Mouse (Mus musculus) adipose tissue, adult 10 weeks (tissue): ENCODE data around the gene Fez2. TPM values are rescaled to one million over a fixed set of nuclear protein-coding genes. Genes with fewer than 3 reads are reported as not detected.

ENCODE experiments used
- polyA plus RNA-seq: library from polyadenylated mRNA; stranded (reverse); fragments of 350-450 nt; fragmentation: Illumina TruSeq; extraction: RNeasy Lipid Tissue Mini Kit (QIAGEN cat#74804); gene quantifications from one replicate; pipeline ENCODE4 v1.2.3, GENCODE M21; 2014; ENCODE audit warnings: low read depth, low replicate concordance

The Fez2 gene
- 28.4 TPM for polyA plus RNA-seq

DNA sequence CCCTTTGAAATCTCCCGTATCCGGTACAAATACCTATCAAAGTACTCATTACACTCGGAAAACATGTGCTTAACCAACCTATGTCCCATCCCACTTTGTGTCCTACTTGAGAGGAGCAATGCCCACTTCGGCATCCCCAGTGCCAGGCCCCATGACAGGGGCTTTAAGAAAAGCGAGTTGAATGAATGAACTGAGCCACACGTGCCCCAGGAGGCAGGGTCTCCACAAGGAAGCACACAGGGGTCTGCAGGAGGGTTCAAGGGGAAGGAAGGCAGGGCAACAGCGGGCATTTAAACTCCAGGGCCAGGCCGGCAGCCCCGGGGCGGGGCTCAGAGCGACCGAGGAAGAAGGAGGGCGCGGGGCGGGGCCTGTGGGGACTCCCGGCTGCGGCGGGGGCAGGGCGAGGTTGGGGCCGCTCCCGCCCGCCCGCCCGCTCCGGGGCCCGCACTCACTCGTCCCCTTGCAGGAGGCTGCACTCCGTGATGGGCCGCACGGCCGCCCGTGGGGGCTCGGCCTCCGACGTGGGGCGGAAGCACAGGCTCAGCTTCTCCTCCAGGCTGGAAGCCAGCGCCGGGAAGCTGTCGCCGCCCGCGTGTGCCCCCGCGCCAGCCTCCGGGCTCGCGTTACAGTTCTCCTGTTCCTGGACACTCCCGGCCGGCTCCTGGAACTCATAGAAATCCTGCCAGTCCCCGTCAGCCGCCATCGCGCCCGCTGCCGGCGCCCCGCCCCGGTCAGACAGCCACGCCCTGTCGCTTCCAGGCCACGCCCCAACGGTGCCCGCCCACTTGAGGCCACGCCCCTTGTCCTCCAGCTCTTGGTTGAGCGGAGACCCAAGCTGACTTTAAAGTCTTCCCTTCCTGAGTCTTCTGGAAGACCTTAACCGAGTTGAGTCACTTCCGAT, at the start of gene Fez2:
Fez2 (minus strand) TSS at position 772 of the 901 bp plus-strand sequence.

Other genes starting within 250 kb of the Fez2 start
- gene Crim1, start 217.9 kb downstream of the Fez2 start, polyA plus RNA-seq = 25.6 TPM
- 14.6 TPM for gene Vit, start 89.9 kb upstream of the Fez2 start, polyA plus RNA-seq